18 mouse cellular contexts compared by ENCODE assay signal in genomic region chr4:48131606-48132005, GRCm38 (mm10).
"Had no signal": no experiment of that assay in that cellular context is flagged by ENCODE, and none has a peak within 500 bp of the region (broad histone marks: within the 10 kb centered on the region; RNA-seq: fewer than 3 reads in every experiment).

No protein-coding gene starts in this region.

- H3K27me3 ChIP-seq: liver, embryonic 15.5 days; midbrain, embryonic 12.5 days; neural tube, embryonic 12.5 days had no signal

- ATAC-seq: midbrain, embryonic 16.5 days had no signal

- H3K4me3 ChIP-seq: liver, embryonic 15.5 days; midbrain, embryonic 10.5 days; midbrain, embryonic 12.5 days; neural tube, embryonic 12.5 days had no signal

- H3K9ac ChIP-seq: liver, embryonic 15.5 days; lung, embryonic 14.5 days; midbrain, embryonic 12.5 days; neural tube, embryonic 12.5 days had no signal

- DNase-seq: lung, adult 18-20 months; lung, embryonic 14.5 days; lung, postnatal 10 days; lung, postnatal 4 days; midbrain, embryonic 14.5 days; retina, postnatal 1 day; right cerebral cortex, adult 18-20 months; right cerebral cortex, postnatal 25 days; right cerebral cortex, postnatal 4 days; spleen, adult 18-20 months; thymus, adult 18-20 months; thymus, postnatal 14 days; thymus, postnatal 36 days had no signal

- H3K4me1 ChIP-seq: midbrain, embryonic 10.5 days; midbrain, embryonic 12.5 days; neural tube, embryonic 12.5 days had no signal

- H3K4me2 ChIP-seq: liver, embryonic 15.5 days; lung, embryonic 14.5 days; midbrain, embryonic 12.5 days; neural tube, embryonic 12.5 days had no signal

- H3K27ac ChIP-seq: liver, embryonic 15.5 days; midbrain, embryonic 10.5 days; midbrain, embryonic 12.5 days; neural tube, embryonic 12.5 days had no signal

- H3K9me3 ChIP-seq: liver, embryonic 15.5 days; midbrain, embryonic 10.5 days; midbrain, embryonic 12.5 days; neural tube, embryonic 12.5 days had no signal
